Comparison of ENCODE assay signal across 9 mouse cellular contexts in genomic region chr1:193503624-193504325, GRCm38 (mm10).
DNase-seq lines count a peak whose midpoint lies in the region; ATAC-seq and TF ChIP-seq lines count a peak whose summit lies in the region.
"Had no signal": no experiment of that assay in that cellular context is flagged by ENCODE, and none has a peak within 500 bp of the region (broad histone marks: within the 10 kb centered on the region; RNA-seq: fewer than 3 reads in every experiment).

No protein-coding gene starts in this region.

- H3K27ac ChIP-seq in forebrain, postnatal 0 days (ENCODE audit: low read depth, low read length) = no peak overlapping the region

- no peaks in the 10 kb centered on the region for H3K4me1 ChIP-seq in forebrain, postnatal 0 days (ENCODE audit: insufficient read depth)

- H3K36me3 ChIP-seq in forebrain, postnatal 0 days (ENCODE audit: insufficient read depth) = no peaks in the 10 kb centered on the region

- H3K4me2 ChIP-seq in forebrain, postnatal 0 days (ENCODE audit: low read depth) = no peak overlapping the region

- peak; percentile 61 for ATAC-seq in forebrain, postnatal 0 days

- H3K27me3 ChIP-seq in forebrain, postnatal 0 days (ENCODE audit: insufficient read depth, low read length) = no peaks in the 10 kb centered on the region

- peak; percentile 29 for DNase-seq in ovary, postnatal 10 days (ENCODE audit: low spot score)
- no peak for DNase-seq in ovary, adult 18-20 months (ENCODE audit: low spot score)
- DNase-seq in cerebellum, adult 11-12 months = peak; percentile 11
- DNase-seq in forebrain, postnatal 0 days = peak; percentile 77
- DNase-seq in kidney, adult 18-20 months = peak; percentile 59
- DNase-seq in left cerebral cortex, postnatal 4 days = peak; percentile 63
- DNase-seq in naive thymus-derived CD4-positive, alpha-beta T cell, adult 2 months (ENCODE audit: low read depth) = peak; percentile 5
- peak; percentile 27 to 28 for DNase-seq in thymus, postnatal 36 days

- no peaks in the 10 kb centered on the region for H3K9me3 ChIP-seq in forebrain, postnatal 0 days (ENCODE audit: low read length)

- WGBS in forebrain, postnatal 0 days = 36% methylated on average over 3 of the region's 3 CpGs

- intact Hi-C loops in left cerebral cortex, postnatal 4 days (cut with DNase I) = loop anchor here (5.0 kb wide), 1 partner anchor 69 kb away; no protein-coding TSS in a partner anchor

- H3K9ac ChIP-seq in forebrain, postnatal 0 days = no peak overlapping the region

- peak; percentile 90 for TF ChIP-seq CTCF in forebrain, postnatal 0 days (IDR thresholded peaks at IDR 0.05; ENCODE audit: low read depth)

- no peak overlapping the region for H3K4me3 ChIP-seq in forebrain, postnatal 0 days (ENCODE audit: low read depth, low read length)
- H3K4me3 ChIP-seq: myocyte had no signal
